Mouse (Mus musculus) hindbrain, embryonic 13.5 days (tissue): ENCODE data around the gene Prdm9. TPM values are rescaled to one million over a fixed set of nuclear protein-coding genes. Genes with fewer than 3 reads are reported as not detected.

ENCODE experiments used
- ATAC-seq: fragments of 200-750 bp; cut with Nextera tagmentation; 2 replicates; pipeline ENCODE4 v1.8.0; 2017; ENCODE audit warnings: moderate TSS enrichment; ENCODE audit not compliant: low FRiP score
- H3K27ac ChIP-seq: fragments of 300-500 bp; sonication (generic); 2 replicates; pipeline ENCODE4 v1.5.1; 2015; ENCODE audit warnings: inconsistent platforms, mild to moderate bottlenecking, moderate library complexity
- H3K27me3 ChIP-seq: fragments of 300-500 bp; sonication (generic); 2 replicates; pipeline ENCODE4 v1.6.1; 2015; ENCODE audit warnings: mild to moderate bottlenecking, inconsistent platforms
- H3K36me3 ChIP-seq: fragments of 300-500 bp; sonication (generic); 2 replicates; pipeline ENCODE4 v1.6.1; 2015; ENCODE audit warnings: mild to moderate bottlenecking, inconsistent platforms
- H3K4me1 ChIP-seq: fragments of 300-500 bp; sonication (generic); replicated peaks from 2 replicates; pipeline ENCODE4 v1.6.1; 2015; ENCODE audit warnings: inconsistent platforms
- H3K4me2 ChIP-seq: fragments of 300-500 bp; sonication (generic); 2 replicates; pipeline ENCODE4 v1.6.1; 2015; ENCODE audit warnings: inconsistent platforms, mild to moderate bottlenecking, moderate library complexity
- H3K4me3 ChIP-seq: fragments of 300-500 bp; sonication (generic); 2 replicates; pipeline ENCODE4 v1.5.1; 2015; ENCODE audit warnings: mild to moderate bottlenecking, inconsistent platforms
- H3K9ac ChIP-seq: fragments of 300-500 bp; sonication (generic); 2 replicates; pipeline ENCODE4 v1.6.1; 2015; ENCODE audit warnings: mild to moderate bottlenecking, inconsistent platforms
- H3K9me3 ChIP-seq: fragments of 300-500 bp; sonication (generic); 2 replicates; pipeline ENCODE4 v1.6.1; 2016; ENCODE audit warnings: inconsistent platforms
- WGBS: fragments of 180-500 bp; shearing (Covaris S2); methylation state at CpG from one replicate; pipeline ENCODE4 v1.1.7; 2015; 5-methylcytosine and 5-hydroxymethylcytosine counted together
- polyA plus RNA-seq: library from polyadenylated mRNA; unstranded; fragments of >200 nt; fragmentation: Nextera tagmentation; extraction: Ambion mirVana; gene quantifications from 2 replicates; pipeline ENCODE4 v1.2.1, GENCODE M21; 2015

Gene Prdm9
- polyA plus RNA-seq, 1 experiment from 2014 or later, result 2.6 TPM

DNA sequence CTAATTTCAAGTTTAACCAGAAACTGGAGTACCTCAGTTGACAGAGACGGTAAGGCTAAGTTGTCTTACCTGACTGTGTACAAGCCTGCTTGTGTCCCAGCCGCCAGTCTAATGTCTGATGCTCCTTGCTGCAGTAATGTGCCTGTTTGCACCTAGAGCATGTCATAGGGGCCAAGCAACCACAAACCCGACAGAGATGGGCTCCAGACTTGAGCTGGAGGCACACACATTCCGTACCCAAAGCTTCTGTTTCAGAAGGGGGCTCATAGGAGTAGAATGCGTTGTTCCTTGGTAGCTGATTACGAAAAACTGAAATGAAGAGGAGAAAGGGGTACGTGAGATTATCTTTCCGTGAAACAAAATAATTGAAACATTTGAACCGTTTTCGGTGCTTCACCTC is 37.9 kb downstream of the Prdm9 start:
- H3K4me3 ChIP-seq, result peak overlapping the region; percentile 88
- peak overlapping the region; percentile 80; the same call in 1 of the 2 replicates for H3K27ac ChIP-seq
- H3K9ac ChIP-seq, result peak overlapping the region; percentile 88
- 16% methylated on average over 10 of the region's 10 CpGs for WGBS
- peaks cover 38% of the 10 kb centered on the region for H3K36me3 ChIP-seq
- H3K27me3 ChIP-seq, result no peaks in the 10 kb centered on the region
- H3K4me2 ChIP-seq, result peak overlapping the region; percentile 74
- ATAC-seq, result no peak
- H3K4me1 ChIP-seq, result peaks cover 18% of the 10 kb centered on the region
- H3K9me3 ChIP-seq, result no peaks in the 10 kb centered on the region

- no peak for ATAC-seq
- WGBS, result 94% methylated on average over 1 of the region's 1 CpGs
- no peaks in the 10 kb centered on the region for H3K9me3 ChIP-seq
Measured at GRCm38 (mm10) chr17:15518766-15519165, 45.4 kb downstream of the Prdm9 start.

GRCm38 (mm10) chr17:15518186-15518585 is 46.0 kb downstream of the Prdm9 start:
- Histone ChIP-seq H3K27me3 (no peaks in the 10 kb centered on the region), H3K9me3 (no peaks in the 10 kb centered on the region), H3K36me3 (peaks cover 93% of the 10 kb centered on the region), H3K27ac (no peak overlapping the region), H3K4me1 (no peaks in the 10 kb centered on the region), H3K9ac (no peak overlapping the region), H3K4me3 (no peak overlapping the region), H3K4me2 (no peak overlapping the region)
- WGBS, result 97% methylated on average over 5 of the region's 5 CpGs
- ATAC-seq, result no peak

More at GRCm38 (mm10) chr17:15518766-15519165, 45.4 kb downstream of the Prdm9 start:
- H3K9ac ChIP-seq, result no peak overlapping the region
- no peak overlapping the region for H3K4me3 ChIP-seq
- no peaks in the 10 kb centered on the region for H3K27me3 ChIP-seq
- H3K36me3 ChIP-seq, result peaks cover 91% of the 10 kb centered on the region
- H3K4me2 ChIP-seq, result no peak overlapping the region
- H3K27ac ChIP-seq, result no peak overlapping the region
- H3K4me1 ChIP-seq, result no peaks in the 10 kb centered on the region

- Histone ChIP-seq H3K27ac (no peak overlapping the region), H3K36me3 (peaks cover 93% of the 10 kb centered on the region), H3K27me3 (no peaks in the 10 kb centered on the region), H3K9me3 (no peaks in the 10 kb centered on the region), H3K9ac (no peak overlapping the region), H3K4me3 (no peak overlapping the region), H3K4me2 (no peak overlapping the region), H3K4me1 (no peaks in the 10 kb centered on the region)
- WGBS, result 79% methylated on average over 5 of the region's 5 CpGs
- ATAC-seq, result no peak
Measured at GRCm38 (mm10) chr17:15517776-15518175, 46.4 kb downstream of the Prdm9 start.

DNA sequence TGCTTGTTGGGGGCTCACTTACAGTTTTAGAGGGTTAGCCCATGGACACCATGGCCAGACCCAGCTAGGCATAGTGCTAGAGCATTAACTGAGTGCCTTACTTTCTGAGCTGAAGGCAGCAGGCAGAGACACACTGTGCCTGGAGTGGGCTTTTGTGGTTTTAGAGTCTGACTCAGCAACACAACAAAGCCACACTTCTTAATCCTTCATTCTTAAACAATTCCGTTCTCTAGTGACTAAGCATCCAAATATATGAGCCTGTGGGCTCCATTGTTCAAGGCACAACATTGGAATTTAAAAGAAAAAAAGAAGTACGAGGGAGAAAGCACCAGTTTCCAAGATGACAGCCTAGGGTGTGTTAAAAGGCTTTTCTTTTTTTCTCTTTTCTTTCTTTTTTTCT is 53.5 kb downstream of the Prdm9 start:
- Histone ChIP-seq H3K27ac (no peak overlapping the region), H3K4me1 (no peaks in the 10 kb centered on the region), H3K9me3 (no peaks in the 10 kb centered on the region), H3K4me3 (no peak overlapping the region), H3K36me3 (peaks cover 96% of the 10 kb centered on the region), H3K27me3 (no peaks in the 10 kb centered on the region), H3K4me2 (no peak overlapping the region), H3K9ac (no peak overlapping the region)
- ATAC-seq, result no peak
- 89% methylated on average over 2 of the region's 2 CpGs for WGBS

DNA sequence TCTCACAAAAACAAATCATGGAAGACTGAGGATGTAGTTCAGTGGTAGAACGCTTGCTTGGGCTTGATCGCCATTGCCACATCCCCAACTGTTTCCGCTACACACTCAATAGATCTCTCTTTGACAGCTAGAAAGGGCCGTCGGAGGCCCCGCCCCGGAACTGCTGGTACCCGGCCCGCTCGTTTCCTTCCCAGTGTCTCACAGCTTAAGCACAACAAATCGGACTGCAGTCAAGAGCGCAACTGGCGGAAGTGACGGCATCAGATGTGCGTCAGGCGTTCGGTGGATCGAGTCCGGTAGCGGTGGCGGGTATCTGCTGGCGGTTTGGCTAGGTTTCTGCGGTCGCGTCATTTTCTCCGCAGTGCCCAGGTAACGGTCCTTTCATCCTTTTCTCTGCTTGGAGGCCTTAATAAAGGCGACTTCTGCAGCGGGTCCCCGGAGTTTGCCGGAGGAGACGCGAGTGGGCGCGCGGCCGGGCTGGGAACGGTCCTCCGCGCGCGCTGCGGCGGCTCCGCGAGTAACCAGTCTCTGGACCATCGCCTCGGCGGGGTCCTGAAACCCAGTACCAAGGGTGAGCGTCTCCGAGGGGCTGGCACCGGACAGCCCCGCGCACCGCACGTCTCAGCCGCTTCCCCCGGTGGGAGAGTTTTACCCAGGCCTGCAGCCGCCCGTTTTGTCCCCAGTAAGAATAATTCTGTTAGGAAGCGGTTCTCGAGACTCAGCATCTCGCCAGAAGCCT is 64.3 kb downstream of the Prdm9 start, which contains the start of the genes Psmb1 and Tbp:
Gene Psmb1 (minus strand): TSS at position 96 of the 739 bp plus-strand sequence.
Gene Tbp (plus strand): TSS at position 233 of the 739 bp plus-strand sequence.
- H3K36me3 ChIP-seq, result peaks cover 23% of the 10 kb centered on the region
- peak; percentile 93 for ATAC-seq
- H3K4me1 ChIP-seq, result peaks cover 42% of the 10 kb centered on the region
- WGBS, result under 1% methylated on average over 63 of the region's 63 CpGs
- peak within 1 kb of the TSS; percentile 91 for H3K9ac ChIP-seq
- peak within 1 kb of the TSS; percentile 95 for H3K4me3 ChIP-seq
- peak within 1 kb of the TSS; percentile 96 for H3K27ac ChIP-seq
- H3K4me2 ChIP-seq, result peak within 1 kb of the TSS; percentile 93
- no peaks in the 10 kb centered on the region for H3K27me3 ChIP-seq
- no peaks in the 10 kb centered on the region for H3K9me3 ChIP-seq

- peaks cover 18% of the 10 kb centered on the region for H3K36me3 ChIP-seq
- no peaks in the 10 kb centered on the region for H3K9me3 ChIP-seq
- H3K27me3 ChIP-seq, result no peaks in the 10 kb centered on the region
- no peak for ATAC-seq
- WGBS, result 43% methylated on average over 7 of the region's 7 CpGs
- H3K27ac ChIP-seq, result peak overlapping the region; percentile 96
- peak overlapping the region; percentile 86 for H3K9ac ChIP-seq
- peak overlapping the region; percentile 95 for H3K4me3 ChIP-seq
- peaks cover 42% of the 10 kb centered on the region for H3K4me1 ChIP-seq
- H3K4me2 ChIP-seq, result peak overlapping the region; percentile 93
Measured at GRCm38 (mm10) chr17:15498753-15499113, 65.4 kb downstream of the Prdm9 start.

GRCm38 (mm10) chr17:15497882-15498752 is 66.0 kb downstream of the Prdm9 start:
- peak overlapping the region; percentile 96 for H3K27ac ChIP-seq
- H3K36me3 ChIP-seq, result peaks cover 22% of the 10 kb centered on the region
- under 1% methylated on average over 50 of the region's 50 CpGs for WGBS
- peak overlapping the region; percentile 95 for H3K4me3 ChIP-seq
- ATAC-seq, result peak; percentile 95
- H3K4me2 ChIP-seq, result peak overlapping the region; percentile 93
- H3K27me3 ChIP-seq, result no peaks in the 10 kb centered on the region
- peak overlapping the region; percentile 86 for H3K9ac ChIP-seq
- H3K4me1 ChIP-seq, result peaks cover 42% of the 10 kb centered on the region
- no peaks in the 10 kb centered on the region for H3K9me3 ChIP-seq

Other genes with a start within 250 kb of the Prdm9 start
- 27.1 and 29.7 TPM in 2 replicates for gene Dll1, start 187.5 kb downstream of the Prdm9 start, polyA plus RNA-seq
- gene Fam120b, start 168.2 kb downstream of the Prdm9 start, polyA plus RNA-seq, result 44.4 and 47.0 TPM in 2 replicates
- gene Psmb1, start 64.6 kb downstream of the Prdm9 start, polyA plus RNA-seq, result 264 and 265 TPM in 2 replicates
- 57.3 and 62.7 TPM in 2 replicates for gene Tbp, start 64.5 kb downstream of the Prdm9 start, polyA plus RNA-seq
- gene Pdcd2, start 37.1 kb downstream of the Prdm9 start, polyA plus RNA-seq, result 70.9 and 76.3 TPM in 2 replicates
- 20.9 and 22.9 TPM in 2 replicates for gene Chd1, start 140.6 kb upstream of the Prdm9 start, polyA plus RNA-seq